Mouse (Mus musculus) megakaryocyte, embryonic 14.5 days (primary cell): Measurements from ENCODE around the gene Epo.

Experiments
- FLI1 ChIP-seq: IDR thresholded peaks from 2 replicates; pipeline ENCODE4 v1.6.1; 2012; ENCODE audit warnings: low read length, inconsistent platforms, mixed read lengths
- GATA1 ChIP-seq: IDR thresholded peaks from 3 replicates; pipeline ENCODE4 v1.6.1; 2012; ENCODE audit warnings: mixed read lengths, low read length, inconsistent platforms, borderline replicate concordance

- TF ChIP-seq GATA1, result no peak
- no peak for TF ChIP-seq FLI1
Measured at GRCm38 (mm10) chr5:137523396-137524250, 9.4 kb downstream of the Epo start.
